Mouse (Mus musculus) stomach, postnatal 0 days (tissue): ENCODE measurements at regions not wholly inside any gene's neighbourhood (a gene's known extent, or its start where the extent isn't known, plus 50 kb on each side); places are given as distances from the start of the nearest gene placed in this dataset.

Experiments used
- CTCF ChIP-seq: IDR thresholded peaks from 2 replicates; pipeline ENCODE4 v1.5.1; 2016; ENCODE audit warnings: antibody characterized with exemption, low read depth, mild to moderate bottlenecking, moderate library complexity
- EP300 ChIP-seq: optimal IDR thresholded peaks from 2 replicates; pipeline ENCODE3; 2016; ENCODE audit warnings: antibody characterized with exemption

DNA sequence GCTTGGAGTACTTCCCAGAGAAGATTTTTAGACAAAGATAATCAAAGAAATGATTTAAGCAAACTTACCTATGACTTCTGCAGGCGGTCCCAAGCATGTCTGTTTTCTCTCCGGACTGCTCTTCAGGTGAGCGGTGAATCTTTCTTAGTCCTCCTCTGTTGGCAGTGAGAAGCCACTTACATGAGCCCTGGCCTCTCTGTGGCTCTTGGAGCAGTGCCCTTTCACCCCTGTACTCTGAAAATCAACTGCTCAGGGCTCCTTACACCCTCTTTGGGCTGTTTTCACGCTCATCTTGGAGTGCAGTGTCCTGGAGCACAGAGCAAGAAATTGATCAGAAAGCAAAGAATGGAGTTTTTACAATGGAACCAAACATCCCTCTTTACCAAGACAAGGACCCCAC is 142.0 kb downstream of the Thbs2 start:
- TF ChIP-seq CTCF = no peak
- TF ChIP-seq EP300 = no peak
